ENCODE assay signal across 12 mouse cellular contexts in the genomic region with DNA sequence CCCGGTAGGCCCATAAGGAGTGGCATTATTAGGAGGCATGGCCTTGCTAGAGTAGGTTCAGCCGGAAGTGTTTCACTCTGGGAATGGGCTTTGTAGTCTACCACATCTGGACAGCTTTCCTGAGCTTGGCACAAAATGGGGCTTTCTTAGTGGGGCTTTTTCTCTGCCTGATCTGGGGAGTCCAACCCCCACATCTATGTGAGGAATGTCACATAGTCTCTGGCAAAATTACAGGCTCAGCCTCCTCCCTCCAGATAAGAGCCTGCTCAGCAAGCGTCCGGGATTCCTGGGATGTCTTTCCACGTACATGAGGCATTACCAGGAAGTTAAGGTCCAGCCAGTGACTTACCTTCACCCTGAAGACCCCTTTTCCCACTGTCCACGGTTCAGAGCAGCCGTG. TPM values are rescaled to one million over a fixed set of nuclear protein-coding genes. Genes with fewer than 3 reads are reported as not detected.
DNase-seq lines count a peak whose midpoint lies in the region; ATAC-seq and TF ChIP-seq lines count a peak whose summit lies in the region.
"Had no signal": no experiment of that assay in that cellular context is flagged by ENCODE, and none has a peak within 500 bp of the region (broad histone marks: within the 10 kb centered on the region; RNA-seq: fewer than 3 reads in every experiment).

No protein-coding gene starts in this region.

- H3K4me1 ChIP-seq in heart, embryonic 16.5 days (ENCODE audit: control insufficient read depth, insufficient read depth, low read length) = peaks cover 45% of the 10 kb centered on the region
- peaks cover 19 to 34% of the 10 kb centered on the region in 2 experiments for H3K4me1 ChIP-seq in liver, embryonic 14.5 days (replicated peaks; ENCODE audit: control insufficient read depth in 2 of 2, insufficient read depth in 2 of 2, low read length in 1 of 2)

- TF ChIP-seq CTCF in gastrocnemius, adult 2 months (IDR thresholded peaks at IDR 0.05) = no peak
- no peak for TF ChIP-seq CTCF in liver, embryonic 14.5 days (IDR thresholded peaks at IDR 0.05; ENCODE audit: low read depth)

- intact Hi-C loops in gastrocnemius, adult 2 months (cut with DNase I) = no loop called here

- TF ChIP-seq EP300 in liver, embryonic 14.5 days (IDR thresholded peaks at IDR 0.05; ENCODE audit: low read depth) = no peak

- ATAC-seq in heart, embryonic 16.5 days (replicated peaks; ENCODE audit: extremely low read depth, insufficient read depth, low FRiP score) = peak; percentile 69; the same call in 1 of the 2 replicates
- ATAC-seq in liver, embryonic 14.5 days (ENCODE audit: insufficient read depth) = no peak
- ATAC-seq: forebrain, embryonic 13.5 days had no signal

- H3K9ac ChIP-seq in heart, embryonic 16.5 days (ENCODE audit: low read length) = no peak overlapping the region
- no peak overlapping the region; the same call in 1 of the 2 replicates for H3K9ac ChIP-seq in liver, embryonic 14.5 days (replicated peaks)
- H3K9ac ChIP-seq: forebrain, embryonic 13.5 days; limb, embryonic 12.5 days had no signal

- WGBS in heart, embryonic 16.5 days = 21% methylated on average over 7 of the region's 7 CpGs
- 65% methylated on average over 7 of the region's 7 CpGs for WGBS in liver, embryonic 14.5 days (ENCODE audit: insufficient replicate concordance)

- no peaks in the 10 kb centered on the region for H3K36me3 ChIP-seq in heart, embryonic 16.5 days (ENCODE audit: control insufficient read depth, insufficient read depth)
- H3K36me3 ChIP-seq in liver, embryonic 14.5 days (replicated peaks; ENCODE audit: control insufficient read depth, insufficient read depth, low read depth) = no peaks in the 10 kb centered on the region
- H3K36me3 ChIP-seq: G1E; limb, embryonic 12.5 days had no signal

- H3K4me3 ChIP-seq in gastrocnemius, adult 2 months = no peak overlapping the region
- no peak overlapping the region for H3K4me3 ChIP-seq in heart, embryonic 16.5 days (ENCODE audit: low read length)
- no peak overlapping the region for H3K4me3 ChIP-seq in liver, embryonic 14.5 days (ENCODE audit: insufficient read depth in 1 of 2, low read depth in 2 of 2, low read length in 2 of 2)
- H3K4me3 ChIP-seq: forebrain, embryonic 13.5 days; limb, embryonic 12.5 days had no signal

- H3K9me3 ChIP-seq in heart, embryonic 16.5 days (replicated peaks; ENCODE audit: control insufficient read depth, low read length) = no peaks in the 10 kb centered on the region
- H3K9me3 ChIP-seq in liver, embryonic 14.5 days (ENCODE audit: control insufficient read depth, low read length) = no peaks in the 10 kb centered on the region
- H3K9me3 ChIP-seq: forebrain, embryonic 13.5 days; G1E; limb, embryonic 12.5 days had no signal

- peak overlapping the region; percentile 86 for H3K27ac ChIP-seq in gastrocnemius, adult 2 months
- H3K27ac ChIP-seq in heart, embryonic 16.5 days (ENCODE audit: low read length) = peak overlapping the region; percentile 99
- H3K27ac ChIP-seq in liver, embryonic 14.5 days = peak overlapping the region; percentile 89
- H3K27ac ChIP-seq: forebrain, embryonic 13.5 days; limb, embryonic 12.5 days had no signal

- peak overlapping the region; percentile 16; the same call in 1 of the 2 replicates for H3K4me2 ChIP-seq in heart, embryonic 16.5 days (ENCODE audit: low read depth, low read length)
- H3K4me2 ChIP-seq in liver, embryonic 14.5 days (ENCODE audit: low read depth) = 0 out of 2 replicates have a peak overlapping the region, but pooled peaks have one; percentile 11
- H3K4me2 ChIP-seq: forebrain, embryonic 13.5 days; limb, embryonic 12.5 days had no signal

- no peaks in the 10 kb centered on the region for H3K27me3 ChIP-seq in heart, embryonic 16.5 days (ENCODE audit: control insufficient read depth, insufficient read depth, low read length)
- no peaks in the 10 kb centered on the region for H3K27me3 ChIP-seq in liver, embryonic 14.5 days (ENCODE audit: control insufficient read depth, insufficient read depth, low read length)
- H3K27me3 ChIP-seq: forebrain, embryonic 13.5 days had no signal

- DNase-seq in gastrocnemius, adult 2 months = no peak
- DNase-seq in gastrocnemius, postnatal 10 days = no peak
- DNase-seq in 3T3-L1 (ENCODE audit: low read depth, low spot score) = peak; percentile 57
- DNase-seq in liver, embryonic 14.5 days (ENCODE audit: low read depth in 3 of 3, low spot score in 3 of 3) = no peak
- DNase-seq in adrenal gland, postnatal 25 days = no peak
- DNase-seq in frontal cortex, postnatal 36 days (ENCODE audit: low spot score in 2 of 2) = no peak
- DNase-seq in layer of hippocampus, adult 8-10 months (ENCODE audit: low spot score in 2 of 2) = no peak
- DNase-seq: thymus, postnatal 36 days had no signal

RNA-seq across cellular contexts. Expression of gene Vdac2, which starts 1.1 kb away (rescaled TPM):
- 100 to 1,000 TPM; 320 to 332 TPM for total RNA-seq in gastrocnemius, adult 2 months (2021)
- 100 to 1,000 TPM; 308 to 335 TPM for total RNA-seq in gastrocnemius, postnatal 10 days (2021)
- polyA plus RNA-seq in heart, embryonic 16.5 days (2015; fragmentation: Nextera tagmentation; extraction: Ambion mirVana) = 524 and 538 TPM in 2 replicates
- 54.2 and 80.9 TPM in 2 replicates for polyA plus RNA-seq in liver, embryonic 14.5 days (2012; rRNA removed)
- 126 and 134 TPM in 2 replicates for polyA plus RNA-seq in liver, embryonic 14.5 days (2014; fragmentation: Nextera tagmentation; extraction: Ambion mirVana)
- 168 and 205 TPM in 2 replicates for total RNA-seq in adrenal gland, postnatal 25 days (2021)
- total RNA-seq in layer of hippocampus, adult 8-10 months (2022) = 100 to 1,000 TPM; 231 to 244 (median 241) TPM

RNA-seq across cellular contexts. Expression of gene Comtd1, which starts 24.9 kb away (rescaled TPM):
- total RNA-seq in gastrocnemius, adult 2 months (2021) = 10 to 100 TPM in 1 of 2 experiments, 1 to 10 TPM in 1; 8.8 to 13.0 TPM
- total RNA-seq in gastrocnemius, postnatal 10 days (2021) = 10 to 100 TPM; 10.3 to 11.1 TPM
- 42.8 and 44.4 TPM in 2 replicates for polyA plus RNA-seq in heart, embryonic 16.5 days (2015; fragmentation: Nextera tagmentation; extraction: Ambion mirVana)
- 12.0 and 14.3 TPM in 2 replicates for polyA plus RNA-seq in liver, embryonic 14.5 days (2012; rRNA removed)
- 24.4 and 25.8 TPM in 2 replicates for polyA plus RNA-seq in liver, embryonic 14.5 days (2014; fragmentation: Nextera tagmentation; extraction: Ambion mirVana)
- total RNA-seq in adrenal gland, postnatal 25 days (2021) = 67.2 and 75.0 TPM in 2 replicates
- 10 to 100 TPM; 25.9 to 34.4 (median 29.7) TPM for total RNA-seq in layer of hippocampus, adult 8-10 months (2022)
